Mouse (Mus musculus) E14TG2a.4 (cell line): ENCODE data around the gene Bfsp2.

Experiments used
- CTCF ChIP-seq: conservative IDR thresholded peaks from 2 replicates; pipeline ENCODE4 v1.5.1; 2014; ENCODE audit warnings: low read length
- NANOG ChIP-seq: IDR thresholded peaks from 2 replicates; pipeline ENCODE4 v1.6.1; 2014; ENCODE audit warnings: borderline replicate concordance, low read length, mixed read lengths

- TF ChIP-seq CTCF (no peak), NANOG (no peak)
Observed at GRCm38 (mm10) chr9:103403331-103403973, 76.8 kb downstream of the Bfsp2 start.
